Mouse (Mus musculus) adrenal gland, adult 18-20 months (tissue): ENCODE results near the gene Gm10354. TPM values are rescaled to one million over a fixed set of nuclear protein-coding genes. Genes with fewer than 3 reads are reported as not detected.
"Not testable (repeated sequence)": the region's sequence is repeated elsewhere in the genome, so short reads cannot be mapped to it uniquely, and the experiment has no call there.

Experiments used
- DNase-seq, 2 experiments: peaks; one replicate each; pipeline ENCODE4 v3.0.0; 2021 to 2022; ENCODE audit warnings: low spot score in 2 of 2
- total RNA-seq, 2 experiments: library from RNA; stranded (reverse); gene quantifications; 1 replicate in 1 of 2; 2 replicates in 1 of 2; pipeline ENCODE4 v1.2.3; 2021

Gm10354 gene
- total RNA-seq, 2 experiments from 2014 or later: not detected

DNA sequence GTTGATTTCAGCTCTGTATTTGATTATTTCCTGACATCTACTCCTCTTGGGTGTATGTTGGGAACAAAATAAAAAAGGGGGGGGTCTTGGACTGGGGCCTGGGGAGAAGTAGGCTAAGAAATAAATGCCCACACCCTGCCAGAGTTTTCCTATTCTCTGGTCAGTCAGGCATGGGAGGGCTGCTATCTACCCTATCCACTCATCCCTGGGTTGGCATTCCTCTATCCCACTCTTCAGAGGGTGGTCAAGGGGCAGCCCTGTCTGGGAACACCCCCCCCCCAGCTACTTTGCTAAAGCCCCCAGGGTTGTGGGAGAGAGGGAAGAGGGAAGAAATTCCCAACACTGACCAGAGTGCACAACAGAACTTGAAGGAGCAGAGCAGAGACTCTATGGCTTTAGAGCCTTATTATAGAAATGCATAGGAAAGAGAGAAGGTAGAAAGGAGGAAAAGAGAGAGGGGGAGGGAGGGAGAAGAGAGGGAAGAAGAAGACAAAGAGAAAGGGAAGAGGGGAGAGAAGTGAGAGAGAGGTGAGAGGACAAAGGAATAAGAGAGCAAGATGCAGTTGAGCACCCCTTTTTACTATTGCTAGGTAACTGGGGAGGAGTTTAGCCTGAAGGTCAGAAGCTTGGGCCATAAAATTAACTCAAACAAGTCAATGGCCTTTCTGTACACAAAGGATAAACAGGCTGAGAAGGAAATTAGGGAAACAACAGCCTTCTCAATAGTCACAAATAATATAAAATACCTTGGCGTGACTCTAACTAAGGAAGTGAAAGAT is 22.6 kb downstream of the Gm10354 start:
- not testable (repeated sequence) for DNase-seq

DNA sequence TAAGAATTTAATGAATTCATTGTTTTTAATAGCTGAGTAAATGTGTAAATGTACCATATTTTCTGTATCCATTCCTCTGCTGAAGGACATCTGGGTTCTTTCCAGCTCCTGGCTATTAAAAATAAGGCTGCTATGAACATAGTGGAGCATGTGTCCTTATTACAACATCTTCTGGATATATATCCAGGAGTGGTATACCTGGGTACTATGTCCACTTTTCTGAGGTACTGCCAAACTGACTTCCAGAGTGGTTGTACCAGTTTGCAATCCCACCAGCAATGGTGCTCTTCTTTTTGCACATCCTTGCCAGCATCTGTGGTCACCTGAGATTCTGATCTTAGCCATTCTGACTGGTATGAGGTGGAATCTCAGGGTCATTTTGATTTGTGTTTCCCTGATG is 25.1 kb downstream of the Gm10354 start:
- not testable (repeated sequence) for DNase-seq

DNA sequence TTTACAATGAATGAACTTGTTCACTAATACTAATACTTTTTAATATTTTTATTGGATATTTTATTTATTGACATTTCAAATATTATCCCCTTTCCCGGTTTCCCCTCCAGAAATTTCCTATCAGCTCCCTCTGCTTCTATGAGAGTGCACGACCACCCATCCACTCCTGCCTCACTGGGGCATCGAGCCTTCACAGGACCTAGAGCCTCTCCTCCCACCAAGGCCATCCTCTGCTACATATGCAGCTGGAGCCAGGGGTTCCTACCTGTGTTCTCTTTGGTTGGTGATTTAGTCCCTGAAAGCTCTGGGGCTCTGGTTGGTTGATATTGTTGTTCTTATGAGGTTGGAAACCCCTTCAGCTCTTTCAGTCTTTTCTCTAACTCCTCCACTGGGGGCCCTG is 26.0 kb downstream of the Gm10354 start:
- not testable (repeated sequence) for DNase-seq

DNA sequence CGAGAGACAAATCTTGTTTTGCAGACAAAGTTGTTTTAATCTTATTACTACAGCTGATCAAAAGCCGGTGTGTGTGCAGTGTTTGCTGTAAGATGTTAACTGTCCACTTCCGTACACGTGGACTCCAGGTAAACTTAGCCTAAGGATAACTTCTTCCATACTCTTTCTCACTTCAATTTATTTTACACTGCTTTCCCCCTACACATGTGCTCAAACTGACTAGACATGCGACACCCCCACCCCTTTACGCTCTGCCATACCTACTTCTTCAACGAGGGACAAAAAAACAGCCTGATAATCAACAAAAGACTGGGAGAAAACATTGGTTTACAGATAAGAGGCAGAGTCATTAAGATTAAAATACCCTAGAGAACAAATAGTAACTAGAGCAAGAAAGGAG is 26.9 kb downstream of the Gm10354 start:
- not testable (repeated sequence) for DNase-seq

DNA sequence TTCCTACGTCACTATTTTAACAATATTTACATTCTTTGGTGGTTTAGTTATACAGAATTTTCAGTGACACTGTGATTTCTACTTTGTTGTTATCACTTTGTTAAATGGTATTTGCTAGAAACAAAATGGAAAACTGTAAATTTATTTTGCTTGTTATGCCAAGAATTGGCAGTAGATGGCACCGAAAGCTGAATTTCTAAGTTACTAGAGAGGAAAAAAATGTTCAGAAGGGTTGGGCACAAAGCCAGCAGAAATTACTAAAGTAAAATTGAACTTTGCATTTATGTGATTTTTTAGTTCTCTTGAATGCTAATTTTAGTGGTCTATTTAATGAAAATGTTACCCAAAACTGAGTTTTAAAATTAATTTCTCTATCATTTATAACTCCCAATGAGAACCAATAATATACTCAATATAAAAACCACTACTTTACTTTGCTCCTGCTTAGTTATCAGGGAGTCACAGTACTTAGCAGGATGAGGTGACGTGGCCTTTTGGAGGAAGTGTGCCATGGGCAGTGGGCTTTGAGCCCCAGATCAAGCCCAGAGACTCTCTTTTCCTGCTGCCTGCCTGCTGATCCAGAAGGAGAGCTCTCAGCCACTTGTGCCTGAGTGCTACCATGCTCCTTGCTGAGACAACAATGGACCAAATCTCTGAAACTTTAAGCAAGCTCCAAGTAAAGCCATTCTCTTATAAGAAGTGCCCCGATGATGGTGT is 31.1 kb downstream of the Gm10354 start:
- DNase-seq: not testable (repeated sequence)

DNA sequence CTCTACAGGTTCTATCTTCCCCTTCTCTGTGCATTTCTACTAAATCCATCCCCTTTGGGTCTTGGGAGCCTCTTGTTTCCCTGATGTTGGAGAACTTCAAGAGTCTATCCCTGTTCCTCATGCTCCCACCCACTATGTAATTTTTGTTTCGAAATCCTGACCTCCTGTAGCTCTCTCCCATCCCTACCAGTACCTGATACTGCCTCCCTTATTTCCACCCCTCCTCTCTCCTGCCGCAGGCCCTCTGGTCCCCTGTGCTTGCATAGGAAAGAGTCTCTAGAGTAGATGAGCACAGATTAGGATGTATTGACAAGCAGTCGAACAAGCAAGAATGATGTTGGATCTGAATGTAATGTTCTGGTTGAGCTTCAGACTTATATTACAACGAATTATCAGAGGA is 33.2 kb downstream of the Gm10354 start:
- DNase-seq: not testable (repeated sequence)

DNA sequence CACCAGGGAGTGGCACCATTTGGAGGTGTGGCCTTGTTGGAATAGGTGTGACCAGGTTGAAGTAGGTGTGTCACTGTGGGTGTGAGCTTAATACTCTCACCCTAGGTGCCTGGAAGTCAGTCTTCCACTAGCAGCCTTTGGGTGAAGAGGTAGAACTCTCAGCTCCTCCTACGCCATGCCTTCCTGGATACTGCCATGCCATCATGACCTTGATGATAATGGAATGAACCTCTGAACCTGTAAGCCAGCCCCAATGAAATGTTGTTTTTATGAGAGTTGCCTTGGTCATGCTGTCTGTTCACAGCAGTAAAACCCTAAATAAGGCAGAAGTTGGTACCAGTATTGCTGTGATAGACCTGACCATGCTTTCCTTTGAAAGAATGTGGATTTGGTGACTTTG is 37.7 kb downstream of the Gm10354 start:
- DNase-seq: not testable (repeated sequence)

DNA sequence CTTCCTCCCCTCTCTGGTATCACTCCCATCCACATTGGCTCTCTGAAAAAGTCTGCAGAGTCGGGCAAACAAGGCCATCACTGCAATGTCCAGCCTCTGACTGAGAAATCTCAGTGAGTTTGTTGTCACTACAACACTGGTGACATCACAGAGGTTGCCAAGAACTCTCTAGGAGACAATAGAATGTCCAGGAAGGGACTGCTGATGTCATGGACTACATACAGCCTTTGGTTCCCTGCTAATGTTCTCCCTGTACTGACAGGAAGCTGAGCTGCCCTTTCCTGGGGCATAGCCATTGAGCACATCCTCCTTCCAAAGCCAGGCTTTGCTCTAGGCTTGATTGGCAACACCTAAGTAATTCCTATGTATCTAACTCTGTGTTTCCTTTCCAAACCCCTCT is 40.4 kb downstream of the Gm10354 start, which contains the start of gene Speer4e:
Gene Speer4e (minus strand): TSS at position 101 of the 400 bp plus-strand sequence.
- DNase-seq: not testable (repeated sequence)

DNA sequence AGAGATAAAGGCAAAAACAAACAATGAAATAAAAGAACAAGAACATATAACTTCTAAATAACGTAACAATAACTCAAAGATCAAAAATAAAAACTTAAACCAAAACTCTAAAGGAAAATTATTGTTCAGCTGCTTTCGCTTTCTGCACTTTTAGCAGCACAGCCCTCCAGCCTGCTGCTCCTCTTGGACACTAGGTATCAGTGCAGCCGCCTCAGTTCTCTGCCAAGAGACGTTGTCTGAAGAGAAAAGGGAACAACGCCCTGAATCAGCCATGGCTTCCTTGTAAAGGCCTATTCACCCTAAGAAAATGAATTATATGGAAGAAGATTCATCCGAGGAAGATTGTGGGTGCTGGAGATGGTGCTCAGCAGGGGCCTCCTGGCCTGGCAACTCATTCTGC is 45.0 kb downstream of the Gm10354 start:
- DNase-seq: not testable (repeated sequence)

DNA sequence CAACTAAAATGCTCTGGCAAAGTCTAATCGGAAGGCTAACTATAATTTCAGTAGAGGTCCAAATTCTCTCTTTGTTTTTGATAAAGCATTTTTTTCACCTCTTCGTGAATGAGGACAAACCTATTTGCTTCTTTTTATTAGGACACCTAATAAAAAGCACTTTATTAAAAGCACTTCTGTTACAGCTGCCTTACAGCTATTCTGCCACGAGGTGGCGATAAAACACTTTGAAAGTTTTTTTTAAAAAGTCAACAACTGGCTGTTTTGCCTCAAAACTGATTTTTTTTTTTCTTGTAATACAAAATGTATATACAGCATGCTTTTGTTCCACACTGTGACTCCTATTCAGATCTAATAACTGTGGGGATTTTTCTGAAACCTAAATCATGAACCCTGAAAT is 51.7 kb downstream of the Gm10354 start:
- DNase-seq: not testable (repeated sequence)

Other genes with a start within 250 kb of the Gm10354 start
- gene Gm9758, start 64.0 kb downstream of the Gm10354 start, total RNA-seq: not detected
- not detected for gene Speer4e, start 40.5 kb downstream of the Gm10354 start, total RNA-seq
- not detected for gene Gm17019, start 54.1 kb upstream of the Gm10354 start, total RNA-seq